Mouse (Mus musculus) kidney, embryonic 14.5 days (tissue): ENCODE data around the gene Arntl2. TPM values are rescaled to one million over a fixed set of nuclear protein-coding genes. Genes with fewer than 3 reads are reported as not detected.

Source experiments
- ATAC-seq: fragments of 200-750 bp; cut with Nextera tagmentation; 2 replicates; pipeline ENCODE4 v1.8.0; 2017; ENCODE audit warnings: moderate number of reproducible peaks, mild to moderate bottlenecking, moderate TSS enrichment, moderate library complexity; ENCODE audit not compliant: low FRiP score, low TSS enrichment
- H3K27ac ChIP-seq: fragments of 300-500 bp; sonication (generic); 2 replicates; pipeline ENCODE4 v1.5.1; 2014; ENCODE audit warnings: low read depth, mild to moderate bottlenecking, low read length, moderate library complexity, mixed read lengths
- H3K27me3 ChIP-seq: fragments of 300-500 bp; sonication (generic); 2 replicates; pipeline ENCODE4 v1.6.1; 2014; ENCODE audit warnings: mild to moderate bottlenecking, low read length; ENCODE audit not compliant: control insufficient read depth, insufficient read depth
- H3K36me3 ChIP-seq: fragments of 300-500 bp; sonication (generic); 2 replicates; pipeline ENCODE4 v1.6.1; 2014; ENCODE audit warnings: low read length, mixed read lengths; ENCODE audit not compliant: control insufficient read depth, insufficient read depth
- H3K4me1 ChIP-seq: fragments of 300-500 bp; sonication (generic); 2 replicates; pipeline ENCODE4 v1.6.1; 2014; ENCODE audit warnings: low read length, mixed read lengths; ENCODE audit not compliant: control insufficient read depth, insufficient read depth
- H3K4me2 ChIP-seq: fragments of 300-500 bp; sonication (generic); replicated peaks from 2 replicates; pipeline ENCODE4 v1.6.1; 2014; ENCODE audit warnings: low read depth, mild to moderate bottlenecking, low read length
- H3K4me3 ChIP-seq: fragments of 300-500 bp; sonication (generic); 2 replicates; pipeline ENCODE4 v1.5.1; 2014; ENCODE audit warnings: mild to moderate bottlenecking, low read length
- H3K9ac ChIP-seq: fragments of 300-500 bp; sonication (generic); 2 replicates; pipeline ENCODE4 v1.6.1; 2014; ENCODE audit warnings: low read depth, mild to moderate bottlenecking, low read length, moderate library complexity
- H3K9me3 ChIP-seq: fragments of 300-500 bp; sonication (generic); 2 replicates; pipeline ENCODE4 v1.6.1; 2016; ENCODE audit warnings: low read length; ENCODE audit not compliant: control insufficient read depth
- WGBS: fragments of 180-500 bp; shearing (Covaris S2); extraction: QIAGEN DNeasy Blood & Tissue Kit; methylation state at CpG from one replicate; pipeline ENCODE4 v1.1.7; 2014; 5-methylcytosine and 5-hydroxymethylcytosine counted together
- polyA plus RNA-seq: library from polyadenylated mRNA; unstranded; fragments of >200 nt; fragmentation: Nextera tagmentation; extraction: Ambion mirVana; gene quantifications from 2 replicates; pipeline ENCODE4 v1.2.1, GENCODE M21; 2014

The Arntl2 gene
- polyA plus RNA-seq, 1 experiment from 2014 or later, result 3.9 TPM

DNA sequence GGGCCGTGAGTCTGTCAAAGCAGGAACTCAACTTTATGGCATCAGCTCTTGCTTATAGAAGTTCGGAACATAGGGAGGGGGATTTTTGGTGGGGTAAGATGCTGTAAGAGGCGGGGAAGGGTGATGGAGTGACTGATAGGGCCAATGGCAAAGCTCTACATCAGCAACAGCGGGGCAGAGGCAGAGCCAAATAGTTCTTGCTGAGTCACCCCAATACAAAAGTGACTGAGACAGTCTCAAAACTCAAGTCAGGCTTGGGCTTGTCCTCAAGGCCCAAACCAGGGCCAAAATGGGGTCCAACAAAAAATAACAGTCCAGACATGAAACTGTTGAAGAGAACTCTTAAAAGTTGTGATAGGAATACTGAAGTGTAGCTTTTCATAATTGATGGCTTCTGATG is 40.2 kb upstream of the Arntl2 start:
- Histone ChIP-seq H3K4me1 (peaks cover 4% of the 10 kb centered on the region; the same call in 1 of the 2 replicates), H3K4me3 (no peak overlapping the region), H3K9ac (no peak overlapping the region), H3K36me3 (no peaks in the 10 kb centered on the region), H3K27ac (no peak overlapping the region), H3K4me2 (no peak overlapping the region), H3K9me3 (no peaks in the 10 kb centered on the region), H3K27me3 (no peaks in the 10 kb centered on the region)
- 93% methylated on average over 4 of the region's 4 CpGs for WGBS
- no peak for ATAC-seq

DNA sequence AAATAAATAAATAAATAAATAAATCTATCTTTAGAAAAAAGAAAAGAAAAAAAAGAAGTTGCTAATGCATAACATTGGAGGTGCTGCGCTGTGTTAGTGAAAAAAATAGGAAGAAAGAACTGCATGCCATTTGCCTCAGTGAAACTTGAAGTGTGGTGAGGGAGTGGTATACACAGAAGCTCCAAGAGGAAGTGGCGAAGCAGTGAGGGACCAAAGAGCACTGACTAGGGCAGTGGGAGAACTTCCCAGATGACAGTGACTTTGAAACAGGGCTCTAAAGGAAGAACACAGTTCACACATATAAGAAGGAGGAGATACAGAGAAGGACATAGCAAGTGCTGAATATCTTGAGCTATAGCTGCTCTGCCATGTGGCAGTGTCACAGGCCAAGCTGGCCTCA is 36.8 kb upstream of the Arntl2 start:
- Histone ChIP-seq H3K27ac (no peak overlapping the region), H3K36me3 (no peaks in the 10 kb centered on the region; the same call in 1 of the 2 replicates), H3K9me3 (no peaks in the 10 kb centered on the region), H3K9ac (no peak overlapping the region), H3K4me3 (no peak overlapping the region), H3K4me1 (no peaks in the 10 kb centered on the region), H3K27me3 (no peaks in the 10 kb centered on the region), H3K4me2 (no peak overlapping the region)
- no peak for ATAC-seq
- 97% methylated on average over 2 of the region's 2 CpGs for WGBS

DNA sequence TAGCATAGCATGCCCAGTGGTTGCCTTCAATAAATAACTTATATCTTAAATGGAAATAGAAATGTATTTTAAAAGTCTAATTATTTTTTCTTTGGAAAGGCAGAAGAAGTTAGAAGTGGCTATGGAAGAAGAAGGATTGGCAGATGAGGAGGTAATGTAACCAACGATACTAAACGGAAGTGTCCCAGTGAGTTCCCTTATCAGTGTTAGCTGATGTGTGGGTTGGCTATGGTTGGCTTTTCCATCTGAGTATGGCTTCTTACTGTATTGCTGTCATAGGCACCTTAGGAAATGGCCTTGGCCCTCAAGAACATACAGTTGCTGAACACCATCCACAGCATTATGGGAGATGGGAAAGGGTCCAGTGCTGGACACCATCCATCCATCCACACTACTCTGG is 35.8 kb upstream of the Arntl2 start:
- no peak overlapping the region for H3K4me2 ChIP-seq
- no peaks in the 10 kb centered on the region for H3K4me1 ChIP-seq
- 95% methylated on average over 2 of the region's 2 CpGs for WGBS
- ATAC-seq, result no peak
- no peaks in the 10 kb centered on the region for H3K9me3 ChIP-seq
- H3K4me3 ChIP-seq, result no peak overlapping the region
- no peaks in the 10 kb centered on the region for H3K27me3 ChIP-seq
- H3K36me3 ChIP-seq, result no peaks in the 10 kb centered on the region; the same call in 1 of the 2 replicates
- no peak overlapping the region for H3K27ac ChIP-seq
- H3K9ac ChIP-seq, result no peak overlapping the region

DNA sequence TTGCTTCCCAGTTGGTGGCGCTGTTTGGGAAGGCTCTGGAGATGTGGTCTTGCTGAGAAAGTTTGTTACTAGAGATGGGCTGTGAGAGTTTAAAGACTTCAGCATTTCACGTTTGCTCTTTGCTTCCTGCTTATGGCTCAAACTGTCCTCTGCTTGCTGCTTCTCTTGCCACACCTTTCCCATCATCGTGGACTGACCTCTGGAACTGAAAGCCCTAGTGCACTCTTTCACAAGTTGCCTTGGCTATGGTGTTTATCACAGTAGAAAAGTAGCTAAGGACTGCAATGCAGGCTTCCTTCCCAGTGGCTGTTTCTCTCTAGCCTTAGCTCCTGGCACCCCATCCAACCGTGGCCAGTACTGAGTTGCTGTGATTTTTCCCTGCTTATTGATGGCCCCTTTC is 35.1 kb upstream of the Arntl2 start:
- no peak overlapping the region for H3K4me2 ChIP-seq
- no peak for ATAC-seq
- H3K36me3 ChIP-seq, result no peaks in the 10 kb centered on the region; the same call in 1 of the 2 replicates
- no peaks in the 10 kb centered on the region for H3K27me3 ChIP-seq
- no peak overlapping the region for H3K9ac ChIP-seq
- WGBS, result 75% methylated on average over 4 of the region's 4 CpGs
- no peaks in the 10 kb centered on the region for H3K9me3 ChIP-seq
- H3K4me3 ChIP-seq, result no peak overlapping the region
- no peaks in the 10 kb centered on the region for H3K4me1 ChIP-seq
- no peak overlapping the region for H3K27ac ChIP-seq

DNA sequence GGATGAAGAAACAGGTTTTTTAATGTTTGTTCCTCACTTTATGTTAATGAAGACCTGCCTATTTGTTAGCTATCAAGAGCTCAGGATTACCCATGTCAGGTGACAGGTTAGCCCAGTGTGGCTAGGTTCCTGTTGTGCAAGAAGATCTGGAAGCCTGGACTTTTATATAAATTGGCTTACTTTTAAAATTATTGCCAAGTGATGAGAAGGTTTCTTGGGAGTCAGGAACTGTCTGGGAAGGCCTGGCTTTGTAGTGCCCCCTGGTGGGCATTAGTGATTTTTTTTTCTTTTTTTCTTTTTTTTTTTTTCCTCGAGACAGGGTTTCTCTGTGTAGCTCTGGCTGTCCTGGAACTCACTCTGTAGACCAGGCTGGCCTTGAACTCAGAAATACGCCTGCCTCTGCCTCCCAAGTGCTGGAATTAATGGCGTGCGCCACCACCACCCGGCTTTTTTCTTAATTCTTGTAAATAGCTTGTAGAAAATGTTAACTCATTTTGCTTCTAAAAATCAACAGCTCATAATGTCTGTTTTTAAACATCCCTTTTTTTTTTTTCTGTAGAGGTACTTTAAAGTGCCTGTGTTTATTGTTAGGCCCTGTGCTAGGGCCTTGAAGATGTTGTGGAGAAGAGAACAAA is 33.5 kb upstream of the Arntl2 start:
- ATAC-seq, result no peak
- H3K27ac ChIP-seq, result no peak overlapping the region
- 63% methylated on average over 5 of the region's 5 CpGs for WGBS

DNA sequence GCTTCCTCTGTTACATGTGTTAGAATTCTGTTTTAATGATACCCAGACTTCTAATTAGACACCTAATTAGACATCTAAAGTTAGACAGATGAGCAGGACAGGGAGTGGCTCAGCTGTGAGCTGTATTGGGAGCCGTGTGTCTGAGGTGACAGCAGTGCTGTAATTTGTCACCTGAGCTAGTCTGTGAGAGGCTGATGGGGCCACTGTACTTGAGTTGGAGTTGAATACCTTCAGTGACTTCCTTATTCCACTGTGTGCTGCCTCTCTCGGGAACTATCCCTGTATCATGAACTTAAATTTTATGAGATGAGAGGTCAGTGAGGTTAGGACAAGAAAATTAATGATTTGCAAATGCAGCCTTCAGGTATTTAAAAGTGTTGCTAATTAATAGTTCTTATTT is 31.3 kb upstream of the Arntl2 start:
- no peak overlapping the region for H3K4me2 ChIP-seq
- no peaks in the 10 kb centered on the region for H3K4me1 ChIP-seq
- 19% methylated on average over 2 of the region's 2 CpGs for WGBS
- H3K9me3 ChIP-seq, result no peaks in the 10 kb centered on the region
- H3K36me3 ChIP-seq, result peaks cover 13% of the 10 kb centered on the region; the same call in 1 of the 2 replicates
- H3K9ac ChIP-seq, result no peak overlapping the region
- H3K27me3 ChIP-seq, result no peaks in the 10 kb centered on the region
- no peak for ATAC-seq
- no peak overlapping the region for H3K4me3 ChIP-seq
- no peak overlapping the region for H3K27ac ChIP-seq

More for the DNA sequence above, 33.5 kb upstream of the Arntl2 start:
- Histone ChIP-seq H3K9me3 (no peaks in the 10 kb centered on the region), H3K27me3 (no peaks in the 10 kb centered on the region), H3K4me1 (no peaks in the 10 kb centered on the region), H3K36me3 (peaks cover 2% of the 10 kb centered on the region; the same call in 1 of the 2 replicates), H3K4me2 (no peak overlapping the region), H3K4me3 (no peak overlapping the region), H3K9ac (no peak overlapping the region)

DNA sequence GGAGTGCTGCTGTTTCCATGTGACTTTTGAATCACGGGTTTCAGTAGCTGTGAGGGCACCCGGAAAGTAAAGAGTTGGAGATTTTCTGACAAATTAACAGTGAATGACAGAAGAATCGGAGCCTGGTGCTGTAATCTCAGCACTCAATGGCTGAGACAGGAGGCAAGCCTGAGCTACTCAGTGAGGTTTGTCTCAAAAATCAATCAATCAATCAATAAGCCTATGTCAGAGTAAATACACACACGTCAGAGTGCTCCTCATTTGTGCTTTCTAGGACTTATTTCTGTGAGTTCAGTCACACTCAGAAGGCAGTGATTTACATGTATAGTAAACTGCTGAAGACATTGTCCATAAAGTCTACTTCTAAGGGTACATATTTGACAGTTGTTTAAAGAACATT is 30.6 kb upstream of the Arntl2 start:
- Histone ChIP-seq H3K4me2 (no peak overlapping the region), H3K9ac (no peak overlapping the region), H3K9me3 (no peaks in the 10 kb centered on the region), H3K4me1 (no peaks in the 10 kb centered on the region), H3K36me3 (peaks cover 13% of the 10 kb centered on the region; the same call in 1 of the 2 replicates), H3K4me3 (no peak overlapping the region), H3K27me3 (no peaks in the 10 kb centered on the region), H3K27ac (no peak overlapping the region)
- 89% methylated on average over 4 of the region's 4 CpGs for WGBS
- ATAC-seq, result no peak

DNA sequence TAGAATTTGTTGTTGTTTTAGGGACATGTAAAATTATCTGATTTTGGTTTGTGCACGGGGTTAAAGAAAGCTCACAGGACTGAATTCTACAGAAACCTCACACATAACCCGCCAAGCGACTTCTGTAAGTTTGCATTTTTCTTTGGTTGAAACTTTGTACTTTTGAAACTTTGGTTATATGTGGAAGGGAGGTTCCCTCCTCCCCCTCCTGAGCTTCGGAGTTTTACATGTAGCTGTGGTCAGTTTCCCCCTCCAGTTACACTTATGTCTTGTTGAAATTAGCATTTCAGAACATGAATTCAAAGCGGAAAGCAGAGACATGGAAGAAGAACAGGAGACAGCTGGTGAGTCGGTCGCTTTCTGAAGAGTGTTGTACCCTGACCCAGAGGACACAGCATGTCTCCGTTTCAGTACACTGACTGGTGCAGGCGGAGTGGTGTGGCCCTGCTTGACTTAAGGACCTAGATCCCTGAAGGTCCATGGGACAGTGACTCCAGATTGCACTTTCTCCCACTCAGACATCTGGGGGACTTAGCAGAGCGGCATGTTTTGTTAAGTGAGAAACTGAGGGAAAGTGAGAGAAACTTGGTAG is 26.9 kb upstream of the Arntl2 start:
- no peak overlapping the region for H3K9ac ChIP-seq
- no peaks in the 10 kb centered on the region for H3K27me3 ChIP-seq
- H3K4me1 ChIP-seq, result no peaks in the 10 kb centered on the region
- 81% methylated on average over 10 of the region's 10 CpGs for WGBS
- ATAC-seq, result no peak
- H3K27ac ChIP-seq, result no peak overlapping the region
- no peak overlapping the region for H3K4me2 ChIP-seq
- peaks cover 16% of the 10 kb centered on the region; the same call in 1 of the 2 replicates for H3K36me3 ChIP-seq
- no peaks in the 10 kb centered on the region for H3K9me3 ChIP-seq
- no peak overlapping the region for H3K4me3 ChIP-seq

DNA sequence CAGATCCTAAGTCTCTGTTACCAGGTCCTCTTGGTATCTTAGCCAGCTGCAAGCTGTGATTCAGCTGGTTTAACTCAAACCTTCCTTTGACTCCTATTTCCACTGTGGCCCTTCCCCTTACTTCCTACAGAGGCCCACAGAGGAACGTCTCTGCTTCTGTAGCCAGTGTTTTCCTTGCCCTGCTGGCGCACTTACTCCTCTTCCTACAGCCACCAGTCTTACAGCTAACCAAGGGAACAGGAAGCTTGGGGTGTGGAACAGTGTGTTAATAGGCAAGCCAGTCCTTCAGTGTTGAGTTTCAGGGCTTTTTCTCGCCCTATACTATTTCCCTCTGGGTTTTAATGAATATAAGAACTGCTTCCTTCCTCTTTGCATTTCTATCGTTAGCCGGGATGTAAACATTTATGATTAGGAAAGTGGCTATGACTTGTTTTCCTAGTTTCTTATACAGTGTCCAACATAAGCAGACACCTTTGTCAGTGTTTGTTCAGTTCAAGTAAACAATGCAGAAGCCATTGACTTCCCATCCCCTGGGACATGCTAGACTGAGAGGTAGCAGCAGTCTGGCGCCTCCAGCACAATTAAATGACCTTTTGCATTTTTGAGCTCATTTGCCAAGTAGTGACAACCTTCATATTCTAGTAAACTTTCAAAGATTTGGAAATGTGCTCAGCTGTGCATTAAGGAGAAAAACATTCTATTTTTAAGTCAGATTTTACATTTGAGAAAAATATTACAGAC is 25.7 kb upstream of the Arntl2 start:
- ATAC-seq, result no peak
- Histone ChIP-seq H3K9me3 (no peaks in the 10 kb centered on the region), H3K27me3 (no peaks in the 10 kb centered on the region), H3K27ac (no peak overlapping the region), H3K9ac (no peak overlapping the region), H3K4me2 (no peak overlapping the region), H3K4me1 (no peaks in the 10 kb centered on the region), H3K4me3 (no peak overlapping the region), H3K36me3 (peaks cover 16% of the 10 kb centered on the region; the same call in 1 of the 2 replicates)
- 62% methylated on average over 6 of the region's 6 CpGs for WGBS
